Mouse (Mus musculus): ENCODE measurements around the gene Arhgap22. TPM values are rescaled to one million over a fixed set of nuclear protein-coding genes. Genes with fewer than 3 reads are reported as not detected.

The Arhgap22 gene
- polyA plus RNA-seq, 1 experiment from 2014 or later: 8.1 TPM

- ATAC-seq (ENCODE audit: low read depth): no peak
- no peaks in the 10 kb centered on the region for H3K9me3 ChIP-seq (ENCODE audit: control insufficient read depth, low read length)
- H3K27ac ChIP-seq (ENCODE audit: low read length): no peak overlapping the region
- H3K4me2 ChIP-seq (ENCODE audit: low read depth, low read length): no peak overlapping the region
- 0 out of 2 replicates have a peak, but pooled peaks cover 2% of the 10 kb centered on the region for H3K36me3 ChIP-seq (ENCODE audit: control insufficient read depth, insufficient read depth, low read length)
- H3K4me3 ChIP-seq (ENCODE audit: low read length): no peak overlapping the region
- peaks cover 23% of the 10 kb centered on the region for H3K4me1 ChIP-seq (replicated peaks; ENCODE audit: control insufficient read depth, insufficient read depth, low read length)
- WGBS: 54% methylated on average over 4 of the region's 4 CpGs
- H3K9ac ChIP-seq (ENCODE audit: low read length): no peak overlapping the region
- H3K27me3 ChIP-seq (ENCODE audit: control insufficient read depth, insufficient read depth, low read depth, low read length): no peaks in the 10 kb centered on the region
Observed at GRCm38 (mm10) chr14:33361546-33361945, 147.7 kb downstream of the Arhgap22 start.

GRCm38 (mm10) chr14:33362122-33362521 lies 148.3 kb downstream of the Arhgap22 start:
- H3K4me3 ChIP-seq (ENCODE audit: low read length): no peak overlapping the region
- 29% methylated on average over 14 of the region's 14 CpGs for WGBS
- H3K27ac ChIP-seq (ENCODE audit: low read length): no peak overlapping the region
- H3K4me1 ChIP-seq (replicated peaks; ENCODE audit: control insufficient read depth, insufficient read depth, low read length): peaks cover 23% of the 10 kb centered on the region
- H3K27me3 ChIP-seq (ENCODE audit: control insufficient read depth, insufficient read depth, low read depth, low read length): no peaks in the 10 kb centered on the region
- H3K36me3 ChIP-seq (ENCODE audit: control insufficient read depth, insufficient read depth, low read length): 0 out of 2 replicates have a peak, but pooled peaks cover 2% of the 10 kb centered on the region
- peak overlapping the region; percentile 30 for H3K4me2 ChIP-seq (ENCODE audit: low read depth, low read length)
- H3K9me3 ChIP-seq (ENCODE audit: control insufficient read depth, low read length): no peaks in the 10 kb centered on the region
- H3K9ac ChIP-seq (ENCODE audit: low read length): no peak overlapping the region
- ATAC-seq (ENCODE audit: low read depth): 0 out of 2 replicates have a peak, but pooled peaks have one; percentile 18

- no peaks in the 10 kb centered on the region for H3K27me3 ChIP-seq (ENCODE audit: control insufficient read depth, insufficient read depth, low read depth, low read length)
- peaks cover 17% of the 10 kb centered on the region for H3K4me1 ChIP-seq (replicated peaks; ENCODE audit: control insufficient read depth, insufficient read depth, low read length)
- no peak overlapping the region for H3K4me3 ChIP-seq (ENCODE audit: low read length)
- peak; percentile 37; the same call in 1 of the 2 replicates for ATAC-seq (ENCODE audit: low read depth)
- 0 out of 2 replicates have a peak, but pooled peaks cover 2% of the 10 kb centered on the region for H3K36me3 ChIP-seq (ENCODE audit: control insufficient read depth, insufficient read depth, low read length)
- no peaks in the 10 kb centered on the region for H3K9me3 ChIP-seq (ENCODE audit: control insufficient read depth, low read length)
- H3K4me2 ChIP-seq (ENCODE audit: low read depth, low read length): peak overlapping the region; percentile 30
- H3K27ac ChIP-seq (ENCODE audit: low read length): no peak overlapping the region
- H3K9ac ChIP-seq (ENCODE audit: low read length): peak overlapping the region; percentile 40; the same call in 1 of the 2 replicates
- 3% methylated on average over 10 of the region's 10 CpGs for WGBS
Observed at GRCm38 (mm10) chr14:33362807-33363206, 149.0 kb downstream of the Arhgap22 start.

- Histone ChIP-seq H3K4me3 (ENCODE audit: low read length) (no peak overlapping the region), H3K27ac (ENCODE audit: low read length) (no peak overlapping the region), H3K36me3 (ENCODE audit: control insufficient read depth, insufficient read depth, low read length) (0 out of 2 replicates have a peak, but pooled peaks cover 2% of the 10 kb centered on the region), H3K27me3 (ENCODE audit: control insufficient read depth, insufficient read depth, low read depth, low read length) (no peaks in the 10 kb centered on the region), H3K9me3 (ENCODE audit: control insufficient read depth, low read length) (no peaks in the 10 kb centered on the region), H3K4me1 (replicated peaks; ENCODE audit: control insufficient read depth, insufficient read depth, low read length) (peaks cover 15% of the 10 kb centered on the region), H3K9ac (ENCODE audit: low read length) (no peak overlapping the region), H3K4me2 (ENCODE audit: low read depth, low read length) (no peak overlapping the region)
- WGBS: 62% methylated on average over 5 of the region's 5 CpGs
- ATAC-seq (ENCODE audit: low read depth): no peak
Observed at GRCm38 (mm10) chr14:33363611-33364010, 149.8 kb downstream of the Arhgap22 start.

- Histone ChIP-seq H3K9ac (ENCODE audit: low read length) (no peak overlapping the region), H3K27ac (ENCODE audit: low read length) (no peak overlapping the region), H3K4me3 (ENCODE audit: low read length) (no peak overlapping the region), H3K4me1 (replicated peaks; ENCODE audit: control insufficient read depth, insufficient read depth, low read length) (peaks cover 15% of the 10 kb centered on the region), H3K4me2 (ENCODE audit: low read depth, low read length) (no peak overlapping the region), H3K27me3 (ENCODE audit: control insufficient read depth, insufficient read depth, low read depth, low read length) (no peaks in the 10 kb centered on the region), H3K9me3 (ENCODE audit: control insufficient read depth, low read length) (no peaks in the 10 kb centered on the region), H3K36me3 (ENCODE audit: control insufficient read depth, insufficient read depth, low read length) (0 out of 2 replicates have a peak, but pooled peaks cover 2% of the 10 kb centered on the region)
- 76% methylated on average over 2 of the region's 2 CpGs for WGBS
- no peak for ATAC-seq (ENCODE audit: low read depth)
Observed at GRCm38 (mm10) chr14:33364061-33364460, 150.2 kb downstream of the Arhgap22 start.

- no peaks in the 10 kb centered on the region for H3K9me3 ChIP-seq (ENCODE audit: control insufficient read depth, low read length)
- no peaks in the 10 kb centered on the region for H3K27me3 ChIP-seq (ENCODE audit: control insufficient read depth, insufficient read depth, low read depth, low read length)
- no peak for ATAC-seq (ENCODE audit: low read depth)
- H3K4me2 ChIP-seq (ENCODE audit: low read depth, low read length): no peak overlapping the region
- H3K27ac ChIP-seq (ENCODE audit: low read length): no peak overlapping the region
- no peak overlapping the region for H3K9ac ChIP-seq (ENCODE audit: low read length)
- no peak overlapping the region for H3K4me3 ChIP-seq (ENCODE audit: low read length)
- H3K36me3 ChIP-seq (ENCODE audit: control insufficient read depth, insufficient read depth, low read length): 0 out of 2 replicates have a peak, but pooled peaks cover 2% of the 10 kb centered on the region
- WGBS: 77% methylated on average over 30 of the region's 30 CpGs
- peaks cover 13% of the 10 kb centered on the region for H3K4me1 ChIP-seq (replicated peaks; ENCODE audit: control insufficient read depth, insufficient read depth, low read length)
Observed at GRCm38 (mm10) chr14:33366891-33367777, 153.3 kb downstream of the Arhgap22 start.

GRCm38 (mm10) chr14:33369375-33369774 lies 155.5 kb downstream of the Arhgap22 start:
- no peaks in the 10 kb centered on the region for H3K9me3 ChIP-seq (ENCODE audit: control insufficient read depth, low read length)
- H3K4me1 ChIP-seq (replicated peaks; ENCODE audit: control insufficient read depth, insufficient read depth, low read length): no peaks in the 10 kb centered on the region; the same call in 1 of the 2 replicates
- no peak overlapping the region for H3K4me2 ChIP-seq (ENCODE audit: low read depth, low read length)
- 0 out of 2 replicates have a peak, but pooled peaks cover 2% of the 10 kb centered on the region for H3K36me3 ChIP-seq (ENCODE audit: control insufficient read depth, insufficient read depth, low read length)
- WGBS: 80% methylated on average over 12 of the region's 12 CpGs
- H3K27ac ChIP-seq (ENCODE audit: low read length): no peak overlapping the region
- ATAC-seq (ENCODE audit: low read depth): no peak
- no peaks in the 10 kb centered on the region for H3K27me3 ChIP-seq (ENCODE audit: control insufficient read depth, insufficient read depth, low read depth, low read length)
- no peak overlapping the region for H3K4me3 ChIP-seq (ENCODE audit: low read length)
- no peak overlapping the region for H3K9ac ChIP-seq (ENCODE audit: low read length)

GRCm38 (mm10) chr14:33370056-33370455 lies 156.2 kb downstream of the Arhgap22 start:
- Histone ChIP-seq H3K36me3 (ENCODE audit: control insufficient read depth, insufficient read depth, low read length) (0 out of 2 replicates have a peak, but pooled peaks cover 2% of the 10 kb centered on the region), H3K9me3 (ENCODE audit: control insufficient read depth, low read length) (no peaks in the 10 kb centered on the region), H3K4me2 (ENCODE audit: low read depth, low read length) (no peak overlapping the region), H3K9ac (ENCODE audit: low read length) (no peak overlapping the region), H3K27me3 (ENCODE audit: control insufficient read depth, insufficient read depth, low read depth, low read length) (no peaks in the 10 kb centered on the region), H3K4me3 (ENCODE audit: low read length) (no peak overlapping the region), H3K27ac (ENCODE audit: low read length) (no peak overlapping the region), H3K4me1 (replicated peaks; ENCODE audit: control insufficient read depth, insufficient read depth, low read length) (no peaks in the 10 kb centered on the region; the same call in 1 of the 2 replicates)
- peak; percentile 59 for ATAC-seq (ENCODE audit: low read depth)
- WGBS: 6% methylated on average over 7 of the region's 7 CpGs

- no peaks in the 10 kb centered on the region for H3K36me3 ChIP-seq (ENCODE audit: control insufficient read depth, insufficient read depth, low read length)
- no peak overlapping the region for H3K9ac ChIP-seq (ENCODE audit: low read length)
- H3K4me1 ChIP-seq (replicated peaks; ENCODE audit: control insufficient read depth, insufficient read depth, low read length): no peaks in the 10 kb centered on the region; the same call in 1 of the 2 replicates
- no peak overlapping the region for H3K4me2 ChIP-seq (ENCODE audit: low read depth, low read length)
- no peaks in the 10 kb centered on the region for H3K9me3 ChIP-seq (ENCODE audit: control insufficient read depth, low read length)
- H3K4me3 ChIP-seq (ENCODE audit: low read length): no peak overlapping the region
- no peak overlapping the region for H3K27ac ChIP-seq (ENCODE audit: low read length)
- peak; percentile 63 for ATAC-seq (ENCODE audit: low read depth)
- WGBS: 8% methylated on average over 3 of the region's 3 CpGs
- H3K27me3 ChIP-seq (ENCODE audit: control insufficient read depth, insufficient read depth, low read depth, low read length): no peaks in the 10 kb centered on the region
Observed at GRCm38 (mm10) chr14:33371248-33371647, 157.4 kb downstream of the Arhgap22 start.

All from lung, embryonic 16.5 days (tissue).